Mouse (Mus musculus): ENCODE data around the gene Tnks2. TPM values are rescaled to one million over a fixed set of nuclear protein-coding genes. Genes with fewer than 3 reads are reported as not detected.

Tnks2 gene
- polyA plus RNA-seq, 1 experiment, result 46.0 TPM

DNA sequence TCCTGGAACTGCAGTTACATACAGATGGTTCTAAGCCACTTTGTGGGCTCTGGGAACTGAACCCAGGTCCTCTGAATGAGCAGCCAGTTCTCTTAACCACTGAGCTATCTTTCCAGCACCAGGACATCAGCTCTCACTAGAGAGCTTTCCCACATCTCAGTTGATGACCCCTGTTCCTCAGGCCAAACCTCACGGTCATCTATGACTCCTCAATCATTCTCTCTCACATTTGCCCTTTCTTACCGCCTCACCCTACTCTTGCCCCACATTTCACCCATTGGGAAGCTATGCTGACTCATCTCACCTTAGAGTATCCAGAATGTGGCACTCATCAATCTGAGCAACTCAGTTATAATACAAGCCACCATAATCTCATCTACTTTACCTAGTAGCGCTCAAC, 6.3 kb downstream of the Tnks2 start:
- H3K27me3 ChIP-seq (ENCODE audit: control insufficient read depth, insufficient read depth, low read length), result no peaks in the 10 kb centered on the region

DNA sequence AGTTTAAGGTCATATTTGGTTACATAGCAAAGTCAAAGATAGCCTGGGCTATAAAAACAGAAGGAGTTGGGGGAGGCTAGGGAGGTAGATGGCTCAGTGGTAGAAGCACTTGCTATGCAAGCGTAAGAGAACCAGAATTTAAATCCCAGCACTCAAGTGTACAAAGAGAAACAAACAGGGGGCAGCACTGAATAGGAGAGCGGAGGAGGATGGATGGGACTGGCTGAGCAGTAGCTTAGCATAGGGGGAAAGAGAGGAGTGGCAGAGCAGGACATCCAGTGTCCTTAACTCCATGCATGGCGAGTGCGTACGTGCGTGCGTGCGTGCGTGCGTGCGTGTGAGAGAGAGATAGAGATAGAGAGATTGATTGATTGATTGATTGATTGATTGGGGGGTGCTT, 9.8 kb downstream of the Tnks2 start:
- Histone ChIP-seq H3K4me3 (ENCODE audit: control insufficient read depth, insufficient read depth, low read length) (no peak overlapping the region), H3K36me3 (ENCODE audit: control insufficient read depth, insufficient read depth, low read length) (peaks cover 32% of the 10 kb centered on the region), H3K27ac (ENCODE audit: control insufficient read depth, insufficient read depth, low read length) (no peak overlapping the region), H3K27me3 (ENCODE audit: control insufficient read depth, insufficient read depth, low read length) (no peaks in the 10 kb centered on the region), H3K4me1 (replicated peaks; ENCODE audit: control insufficient read depth, insufficient read depth, low read length) (no peaks in the 10 kb centered on the region; the same call in 1 of the 2 replicates)
- DNase-seq, result no peak
- TF ChIP-seq CTCF (IDR thresholded peaks at IDR 0.05; ENCODE audit: borderline replicate concordance, control insufficient read depth, extremely low read depth, insufficient read depth, low read length, poor library complexity) (no peak), POLR2A (IDR thresholded peaks at IDR 0.05; ENCODE audit: control insufficient read depth, extremely low read depth, insufficient read depth, low read length, poor library complexity) (no peak)
- WGBS, result 97% methylated on average over 11 of the region's 11 CpGs

More for the DNA sequence above, 6.3 kb downstream of the Tnks2 start:
- peaks cover 8% of the 10 kb centered on the region; the same call in 1 of the 2 replicates for H3K36me3 ChIP-seq (ENCODE audit: control insufficient read depth, insufficient read depth, low read length)
- 94% methylated on average over 3 of the region's 3 CpGs for WGBS
- no peak for TF ChIP-seq CTCF (IDR thresholded peaks at IDR 0.05; ENCODE audit: borderline replicate concordance, control insufficient read depth, extremely low read depth, insufficient read depth, low read length, poor library complexity)
- TF ChIP-seq POLR2A (IDR thresholded peaks at IDR 0.05; ENCODE audit: control insufficient read depth, extremely low read depth, insufficient read depth, low read length, poor library complexity), result no peak
- H3K27ac ChIP-seq (ENCODE audit: control insufficient read depth, insufficient read depth, low read length), result no peak overlapping the region
- DNase-seq, result no peak
- peaks cover 5% of the 10 kb centered on the region for H3K4me1 ChIP-seq (replicated peaks; ENCODE audit: control insufficient read depth, insufficient read depth, low read length)
- no peak overlapping the region for H3K4me3 ChIP-seq (ENCODE audit: control insufficient read depth, insufficient read depth, low read length)

DNA sequence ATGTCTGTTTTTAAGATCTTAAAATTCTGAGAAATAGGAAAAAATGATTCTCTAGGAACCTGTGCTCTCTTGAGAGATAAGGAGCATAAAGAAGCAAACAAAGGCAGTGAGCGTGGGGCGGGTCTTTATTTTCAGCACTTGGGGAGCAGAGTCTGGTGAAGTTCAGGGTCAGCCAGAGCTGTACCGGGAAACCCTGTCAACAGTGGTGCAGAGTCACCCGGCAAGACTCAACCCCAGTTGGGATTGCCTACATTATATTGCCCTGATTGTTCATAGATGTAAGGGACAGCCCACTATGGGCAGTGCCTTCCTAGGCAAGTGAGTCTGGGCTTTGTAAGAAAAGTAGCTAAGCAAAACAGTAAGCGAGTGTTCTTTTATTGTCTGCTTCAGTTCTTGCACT, 11.9 kb downstream of the Tnks2 start:
- H3K27me3 ChIP-seq (ENCODE audit: control insufficient read depth, insufficient read depth, low read length), result no peaks in the 10 kb centered on the region
- no peak overlapping the region for H3K27ac ChIP-seq (ENCODE audit: control insufficient read depth, insufficient read depth, low read length)
- peaks cover 48% of the 10 kb centered on the region for H3K36me3 ChIP-seq (ENCODE audit: control insufficient read depth, insufficient read depth, low read length)
- whole genome bisulfite sequencing, result 96% methylated on average over 5 of the region's 5 CpGs
- no peaks in the 10 kb centered on the region for H3K4me1 ChIP-seq (replicated peaks; ENCODE audit: control insufficient read depth, insufficient read depth, low read length)
- no peak overlapping the region for H3K4me3 ChIP-seq (ENCODE audit: control insufficient read depth, insufficient read depth, low read length)
- no peak for TF ChIP-seq POLR2A (IDR thresholded peaks at IDR 0.05; ENCODE audit: control insufficient read depth, extremely low read depth, insufficient read depth, low read length, poor library complexity)
- no peak for TF ChIP-seq CTCF (IDR thresholded peaks at IDR 0.05; ENCODE audit: borderline replicate concordance, control insufficient read depth, extremely low read depth, insufficient read depth, low read length, poor library complexity)
- no peak for DNase-seq

DNA sequence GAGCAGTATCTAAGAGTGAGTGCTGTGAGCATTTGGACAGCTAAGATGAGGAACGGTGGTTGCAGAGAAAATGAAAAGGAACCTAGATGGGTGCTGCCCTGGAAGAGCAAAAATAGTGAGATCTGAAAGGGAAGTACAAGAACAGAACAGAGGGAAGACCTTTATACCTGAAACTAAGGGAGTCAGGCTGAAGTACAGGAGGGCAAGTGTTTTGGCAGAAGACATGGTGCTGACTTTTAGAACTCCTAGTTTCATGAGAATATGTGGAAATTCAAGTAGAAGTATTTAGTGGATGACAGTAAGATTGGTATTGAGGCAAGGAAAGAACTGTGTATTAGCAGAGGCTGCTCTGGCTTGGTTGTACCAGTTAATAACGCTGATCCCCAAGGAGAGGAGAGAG, 19.8 kb downstream of the Tnks2 start:
- WGBS, result 94% methylated on average over 2 of the region's 2 CpGs
- TF ChIP-seq CTCF (IDR thresholded peaks at IDR 0.05; ENCODE audit: borderline replicate concordance, control insufficient read depth, extremely low read depth, insufficient read depth, low read length, poor library complexity) (no peak), POLR2A (IDR thresholded peaks at IDR 0.05; ENCODE audit: control insufficient read depth, extremely low read depth, insufficient read depth, low read length, poor library complexity) (no peak)
- no peak overlapping the region for H3K27ac ChIP-seq (ENCODE audit: control insufficient read depth, insufficient read depth, low read length)
- DNase-seq, result no peak
- H3K4me3 ChIP-seq (ENCODE audit: control insufficient read depth, insufficient read depth, low read length), result no peak overlapping the region
- no peaks in the 10 kb centered on the region for H3K27me3 ChIP-seq (ENCODE audit: control insufficient read depth, insufficient read depth, low read length)
- no peaks in the 10 kb centered on the region for H3K4me1 ChIP-seq (replicated peaks; ENCODE audit: control insufficient read depth, insufficient read depth, low read length)
- H3K36me3 ChIP-seq (ENCODE audit: control insufficient read depth, insufficient read depth, low read length), result peaks cover 83% of the 10 kb centered on the region

DNA sequence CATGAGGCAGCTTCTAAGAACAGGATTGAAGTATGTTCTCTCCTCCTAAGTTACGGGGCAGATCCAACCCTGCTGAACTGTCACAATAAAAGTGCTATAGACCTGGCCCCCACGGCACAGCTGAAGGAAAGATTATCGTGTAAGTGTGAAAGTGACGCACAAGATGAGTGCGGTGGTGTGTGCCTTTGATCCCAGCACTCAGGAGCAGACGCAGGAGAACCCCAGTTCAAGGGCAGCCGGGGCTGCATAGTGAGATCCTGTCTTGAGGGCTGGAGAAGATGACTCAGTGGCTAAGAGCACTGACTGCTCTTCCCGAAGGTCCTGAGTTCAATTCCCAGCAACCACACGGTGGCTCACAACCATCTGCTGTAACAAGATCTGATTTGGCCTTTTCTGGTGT, 23.8 kb downstream of the Tnks2 start:
- Histone ChIP-seq H3K4me3 (ENCODE audit: control insufficient read depth, insufficient read depth, low read length) (no peak overlapping the region), H3K36me3 (ENCODE audit: control insufficient read depth, insufficient read depth, low read length) (peaks cover 88% of the 10 kb centered on the region), H3K27ac (ENCODE audit: control insufficient read depth, insufficient read depth, low read length) (no peak overlapping the region), H3K4me1 (replicated peaks; ENCODE audit: control insufficient read depth, insufficient read depth, low read length) (no peaks in the 10 kb centered on the region), H3K27me3 (ENCODE audit: control insufficient read depth, insufficient read depth, low read length) (no peaks in the 10 kb centered on the region)
- no peak for DNase-seq
- TF ChIP-seq CTCF (IDR thresholded peaks at IDR 0.05; ENCODE audit: borderline replicate concordance, control insufficient read depth, extremely low read depth, insufficient read depth, low read length, poor library complexity), result no peak
- no peak for TF ChIP-seq POLR2A (IDR thresholded peaks at IDR 0.05; ENCODE audit: control insufficient read depth, extremely low read depth, insufficient read depth, low read length, poor library complexity)
- WGBS, result 97% methylated on average over 9 of the region's 9 CpGs

DNA sequence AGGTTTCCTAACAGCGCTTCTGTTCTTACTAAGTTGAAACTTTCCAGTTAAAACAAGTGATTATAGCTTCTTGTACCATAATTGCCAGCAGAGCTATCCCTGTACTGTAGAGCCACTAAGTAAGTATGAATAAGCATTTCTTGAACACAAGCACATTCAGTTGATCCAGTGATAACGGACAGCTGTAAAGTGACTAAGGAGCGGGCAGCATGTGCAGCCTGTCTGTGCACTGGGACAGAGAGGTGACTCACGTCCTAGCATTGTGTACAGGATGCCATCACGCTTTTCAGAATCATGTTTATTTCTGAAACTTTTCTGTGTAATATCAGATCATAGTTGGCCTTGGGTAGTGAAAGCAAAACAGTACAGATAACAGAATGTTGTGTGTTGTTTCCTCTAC, 26.4 kb downstream of the Tnks2 start:
- no peak for TF ChIP-seq POLR2A (IDR thresholded peaks at IDR 0.05; ENCODE audit: control insufficient read depth, extremely low read depth, insufficient read depth, low read length, poor library complexity)
- no peak for TF ChIP-seq CTCF (IDR thresholded peaks at IDR 0.05; ENCODE audit: borderline replicate concordance, control insufficient read depth, extremely low read depth, insufficient read depth, low read length, poor library complexity)
- H3K27me3 ChIP-seq (ENCODE audit: control insufficient read depth, insufficient read depth, low read length), result no peaks in the 10 kb centered on the region
- no peak overlapping the region for H3K4me3 ChIP-seq (ENCODE audit: control insufficient read depth, insufficient read depth, low read length)
- no peak overlapping the region for H3K27ac ChIP-seq (ENCODE audit: control insufficient read depth, insufficient read depth, low read length)
- H3K4me1 ChIP-seq (replicated peaks; ENCODE audit: control insufficient read depth, insufficient read depth, low read length), result no peaks in the 10 kb centered on the region
- DNase-seq, result no peak
- WGBS, result 96% methylated on average over 5 of the region's 5 CpGs
- peaks cover 73% of the 10 kb centered on the region for H3K36me3 ChIP-seq (ENCODE audit: control insufficient read depth, insufficient read depth, low read length)

DNA sequence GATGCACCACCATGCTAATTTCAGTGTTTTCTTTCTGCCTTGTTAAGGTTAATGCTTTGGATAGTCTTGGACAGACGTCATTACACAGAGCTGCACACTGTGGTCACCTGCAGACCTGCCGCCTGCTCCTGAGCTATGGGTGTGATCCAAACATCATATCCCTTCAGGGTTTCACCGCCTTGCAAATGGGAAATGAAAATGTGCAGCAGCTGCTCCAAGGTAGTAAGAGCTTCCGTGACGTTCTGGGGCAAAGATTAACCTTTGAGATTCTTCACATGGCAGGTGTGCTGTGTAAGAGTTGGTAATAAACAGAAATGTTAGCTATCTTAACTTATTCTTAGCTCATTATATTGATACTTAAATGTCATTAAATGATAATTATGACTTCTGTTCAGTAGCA, 31.9 kb downstream of the Tnks2 start:
- DNase-seq, result no peak
- no peak for TF ChIP-seq CTCF (IDR thresholded peaks at IDR 0.05; ENCODE audit: borderline replicate concordance, control insufficient read depth, extremely low read depth, insufficient read depth, low read length, poor library complexity)
- no peak for TF ChIP-seq POLR2A (IDR thresholded peaks at IDR 0.05; ENCODE audit: control insufficient read depth, extremely low read depth, insufficient read depth, low read length, poor library complexity)
- Histone ChIP-seq H3K27ac (ENCODE audit: control insufficient read depth, insufficient read depth, low read length) (no peak overlapping the region), H3K36me3 (ENCODE audit: control insufficient read depth, insufficient read depth, low read length) (peaks cover 68% of the 10 kb centered on the region), H3K4me1 (replicated peaks; ENCODE audit: control insufficient read depth, insufficient read depth, low read length) (no peaks in the 10 kb centered on the region), H3K27me3 (ENCODE audit: control insufficient read depth, insufficient read depth, low read length) (no peaks in the 10 kb centered on the region), H3K4me3 (ENCODE audit: control insufficient read depth, insufficient read depth, low read length) (no peak overlapping the region)
- WGBS, result 96% methylated on average over 5 of the region's 5 CpGs

Data from thymus, adult 2 months (tissue).